Mouse (Mus musculus): ENCODE measurements around the gene Tfeb. TPM values are rescaled to one million over a fixed set of nuclear protein-coding genes. Genes with fewer than 3 reads are reported as not detected.

The Tfeb gene
- polyA plus RNA-seq (2015; fragmentation: Nextera tagmentation; extraction: Ambion mirVana), result 6.5 and 6.8 TPM in 2 replicates

GRCm38 (mm10) chr17:47736856-47737255 is at the start of gene Tfeb:
Gene Tfeb (plus strand): TSS chr17:47737030.

DNA sequence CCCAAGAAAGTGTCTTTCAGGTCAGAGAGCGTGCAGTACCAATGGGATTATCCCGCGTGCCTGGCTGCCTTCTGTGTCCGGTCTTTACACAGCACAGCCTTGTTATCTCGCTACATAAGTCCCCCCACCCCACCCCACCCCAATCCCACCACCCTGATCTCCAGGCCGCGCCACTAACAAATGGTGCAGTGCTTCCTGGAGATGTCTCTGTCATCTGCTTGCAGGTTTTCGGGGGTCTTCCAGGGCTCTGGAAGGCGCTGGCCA is 48.6 kb upstream of the Tfeb start, which contains the start of gene Tomm6:
Gene Tomm6 (minus strand): TSS at position 43 of the 264 bp plus-strand sequence.

DNA sequence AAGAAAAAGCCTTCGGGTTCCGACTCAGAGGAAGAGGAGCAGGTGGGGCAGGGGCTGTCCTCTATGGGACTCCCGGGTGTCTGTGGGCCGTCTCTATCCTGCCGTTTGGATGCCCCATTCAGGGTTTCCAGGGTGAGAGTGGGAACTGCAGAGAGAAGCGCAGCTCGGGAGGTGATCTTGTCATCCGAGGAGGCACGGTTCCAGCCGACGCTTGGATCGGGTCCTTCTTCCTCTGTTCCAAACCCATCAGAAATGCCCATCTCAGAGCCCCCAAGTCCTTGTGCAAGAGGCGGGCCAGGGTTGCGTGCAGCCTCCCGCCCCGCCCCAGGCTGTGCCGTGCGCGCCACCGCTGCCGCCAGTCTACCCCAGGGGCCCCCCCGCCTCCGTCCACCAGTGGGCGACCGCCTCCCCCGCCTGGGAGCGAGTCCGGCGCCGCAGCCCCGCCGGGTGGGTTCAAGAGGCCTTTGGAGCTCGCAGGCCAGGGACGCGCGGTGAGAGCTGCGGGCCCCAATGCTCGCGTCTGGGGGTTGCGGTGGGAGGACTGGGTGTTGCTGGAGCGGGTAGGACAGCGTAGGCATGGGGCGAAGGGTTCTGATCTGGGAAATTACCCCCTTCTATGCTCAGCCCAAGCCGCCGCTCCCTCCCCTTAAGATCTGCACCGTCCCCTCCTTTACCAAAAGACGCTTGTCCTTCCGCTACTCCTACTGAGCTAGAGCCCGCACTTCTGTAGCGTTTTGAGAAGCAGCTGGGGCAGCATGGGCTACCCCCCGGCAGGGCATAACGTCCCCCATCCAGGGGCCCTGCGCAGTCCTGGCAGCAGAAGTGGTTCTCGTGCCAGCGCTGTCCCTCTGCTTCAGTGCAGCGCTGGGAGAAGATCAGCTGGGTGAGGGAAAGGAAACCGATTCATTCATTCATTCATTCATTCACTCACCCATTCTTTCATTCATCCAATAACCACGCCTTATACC is 47.9 kb upstream of the Tfeb start, which contains the start of gene Frs3:
Gene Frs3 (plus strand): TSS at position 423 of the 968 bp plus-strand sequence.

GRCm38 (mm10) chr17:47694442-47694502 is 42.6 kb upstream of the Tfeb start, which contains the start of gene Gm21981:
Gene Gm21981 (minus strand): TSS chr17:47694455.

DNA sequence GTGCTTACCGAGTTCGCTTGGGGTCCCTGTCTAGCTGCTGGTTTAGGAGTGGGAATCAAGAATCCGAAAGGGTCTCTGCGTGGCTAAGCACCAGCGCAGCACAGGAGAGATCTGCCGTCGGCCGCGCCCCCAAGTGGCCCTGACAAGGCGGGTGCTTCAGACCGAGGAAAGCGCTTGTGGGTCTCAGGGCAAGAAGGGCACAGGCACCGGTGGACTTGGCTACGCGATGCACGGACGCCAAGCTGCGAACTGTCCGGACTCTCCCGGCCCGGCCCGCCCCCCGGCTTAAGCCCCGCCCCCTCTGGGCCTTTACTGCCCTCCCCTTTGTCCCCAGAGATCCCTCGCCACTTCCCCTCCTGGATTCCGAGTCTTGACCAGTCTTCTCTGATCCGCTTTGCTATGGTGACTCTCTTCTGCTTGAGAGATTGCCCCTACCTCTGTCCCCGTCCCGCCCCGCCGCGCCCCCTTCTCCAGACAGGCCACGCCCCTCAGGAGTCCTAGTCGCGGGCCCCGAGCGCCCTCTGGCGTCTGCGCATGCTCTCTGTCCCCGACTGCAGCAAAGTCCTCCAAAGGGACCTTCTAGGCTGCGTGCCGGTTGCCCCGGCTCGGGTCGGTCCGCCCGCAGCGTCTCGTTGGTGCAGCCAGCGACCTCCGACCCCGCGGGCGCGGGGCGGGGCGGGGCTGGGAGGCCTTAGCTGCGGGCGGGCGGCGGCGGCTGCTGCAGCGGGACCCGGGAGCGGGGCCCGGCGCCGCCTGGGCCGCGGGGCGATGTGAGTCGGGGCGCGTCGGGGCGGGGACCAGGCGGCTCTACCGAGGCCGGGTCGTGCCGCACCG is 42.1 kb upstream of the Tfeb start, which contains the start of gene Prickle4:
Gene Prickle4 (minus strand): TSS at position 234 of the 834 bp plus-strand sequence.

DNA sequence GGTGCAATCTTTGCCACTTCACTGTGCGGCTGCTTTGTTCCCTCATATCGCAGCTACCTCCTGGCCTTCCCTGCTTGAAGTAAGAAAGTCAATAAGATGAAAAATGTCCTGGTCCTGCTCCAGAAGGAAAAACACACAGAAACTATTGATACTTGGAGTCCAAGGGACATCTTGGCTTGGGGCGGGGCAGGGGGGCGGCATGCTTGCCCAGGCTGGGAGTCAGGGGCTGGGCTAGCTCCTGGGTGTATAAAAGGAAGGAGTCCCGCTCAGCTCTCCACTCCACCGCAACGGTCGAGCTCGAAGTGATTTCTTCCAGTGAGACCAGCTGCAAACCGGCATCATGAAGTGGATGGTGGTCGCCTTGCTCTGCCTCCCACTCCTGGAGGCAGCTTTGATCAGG is 10.3 kb upstream of the Tfeb start, which contains the start of gene Pgc:
Gene Pgc (plus strand): TSS at position 277 of the 400 bp plus-strand sequence.

DNA sequence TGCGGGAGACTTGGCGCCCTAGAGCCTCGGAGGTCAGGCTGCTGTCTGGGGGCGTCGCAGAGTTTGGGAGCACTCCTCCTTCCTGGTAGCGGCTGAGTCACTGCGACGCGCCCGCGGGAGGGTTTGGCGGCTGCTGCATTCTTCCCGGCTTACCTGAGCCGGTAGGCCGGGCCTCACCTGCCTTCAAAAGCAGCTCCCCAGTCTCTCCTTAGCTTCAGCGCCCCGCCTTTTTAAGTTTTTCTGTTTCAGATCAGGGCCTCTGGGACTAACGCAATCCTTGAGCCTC is 97.6 kb downstream of the Tfeb start, which contains the start of gene Mdfi:
Gene Mdfi (minus strand): TSS at position 210 of the 286 bp plus-strand sequence.

Other genes starting within 250 kb of the Tfeb start
- 11.9 and 12.2 TPM in 2 replicates for gene Taf8, start 234.7 kb upstream of the Tfeb start, polyA plus RNA-seq (2015; fragmentation: Nextera tagmentation; extraction: Ambion mirVana)
- gene Ccnd3, start 232.0 kb upstream of the Tfeb start, polyA plus RNA-seq (2015; fragmentation: Nextera tagmentation; extraction: Ambion mirVana), result 185 and 201 TPM in 2 replicates
- gene Bysl, start 125.5 kb upstream of the Tfeb start, polyA plus RNA-seq (2015; fragmentation: Nextera tagmentation; extraction: Ambion mirVana), result 17.2 and 18.2 TPM in 2 replicates
- gene Med20, start 125.4 kb upstream of the Tfeb start, polyA plus RNA-seq (2015; fragmentation: Nextera tagmentation; extraction: Ambion mirVana), result 24.0 and 24.3 TPM in 2 replicates
- gene Gm20517, start 125.4 kb upstream of the Tfeb start, polyA plus RNA-seq (2015; fragmentation: Nextera tagmentation; extraction: Ambion mirVana), result 1.4 and 2.1 TPM in 2 replicates
- 2.1 and 2.2 TPM in 2 replicates for gene Usp49, start 106.3 kb upstream of the Tfeb start, polyA plus RNA-seq (2015; fragmentation: Nextera tagmentation; extraction: Ambion mirVana)
- gene Tomm6, start 48.6 kb upstream of the Tfeb start, polyA plus RNA-seq (2015; fragmentation: Nextera tagmentation; extraction: Ambion mirVana), result 318 and 323 TPM in 2 replicates
- gene Frs3, start 48.0 kb upstream of the Tfeb start, polyA plus RNA-seq (2015; fragmentation: Nextera tagmentation; extraction: Ambion mirVana), result 1.9 TPM in 2 replicates
- 0.16 and 0.28 TPM in 2 replicates for gene Gm21981, start 42.6 kb upstream of the Tfeb start, polyA plus RNA-seq (2015; fragmentation: Nextera tagmentation; extraction: Ambion mirVana)
- gene Prickle4, start 42.3 kb upstream of the Tfeb start, polyA plus RNA-seq (2015; fragmentation: Nextera tagmentation; extraction: Ambion mirVana), result not detected in 2 replicates
- gene Pgc, start 10.2 kb upstream of the Tfeb start, polyA plus RNA-seq (2015; fragmentation: Nextera tagmentation; extraction: Ambion mirVana), result 0.27 and 0.30 TPM in 2 replicates
- gene Mdfi, start 97.7 kb downstream of the Tfeb start, polyA plus RNA-seq (2015; fragmentation: Nextera tagmentation; extraction: Ambion mirVana), result 3.5 and 3.9 TPM in 2 replicates
- 9.2 and 9.3 TPM in 2 replicates for gene Foxp4, start 187.6 kb downstream of the Tfeb start, polyA plus RNA-seq (2015; fragmentation: Nextera tagmentation; extraction: Ambion mirVana)

All from urinary bladder, postnatal 0 days (tissue).